Mouse (Mus musculus) thymus, adult 2 months (tissue): ENCODE results near the gene Cryba4.

Source experiments
- CTCF ChIP-seq: fragments of 200-500 bp; IDR thresholded peaks from 2 replicates; pipeline ENCODE4 v1.5.1; 2012; ENCODE audit warnings: mild to moderate bottlenecking, control low read depth, low read length, moderate library complexity, borderline replicate concordance; ENCODE audit not compliant: control insufficient read depth, poor library complexity, insufficient read depth; ENCODE audit errors: extremely low read depth
- POLR2A ChIP-seq: fragments of 200-500 bp; IDR thresholded peaks from 2 replicates; pipeline ENCODE4 v1.6.1; 2012; ENCODE audit warnings: mild to moderate bottlenecking, low read length, control low read depth, moderate library complexity; ENCODE audit not compliant: control insufficient read depth, poor library complexity, insufficient read depth; ENCODE audit errors: extremely low read depth

DNA sequence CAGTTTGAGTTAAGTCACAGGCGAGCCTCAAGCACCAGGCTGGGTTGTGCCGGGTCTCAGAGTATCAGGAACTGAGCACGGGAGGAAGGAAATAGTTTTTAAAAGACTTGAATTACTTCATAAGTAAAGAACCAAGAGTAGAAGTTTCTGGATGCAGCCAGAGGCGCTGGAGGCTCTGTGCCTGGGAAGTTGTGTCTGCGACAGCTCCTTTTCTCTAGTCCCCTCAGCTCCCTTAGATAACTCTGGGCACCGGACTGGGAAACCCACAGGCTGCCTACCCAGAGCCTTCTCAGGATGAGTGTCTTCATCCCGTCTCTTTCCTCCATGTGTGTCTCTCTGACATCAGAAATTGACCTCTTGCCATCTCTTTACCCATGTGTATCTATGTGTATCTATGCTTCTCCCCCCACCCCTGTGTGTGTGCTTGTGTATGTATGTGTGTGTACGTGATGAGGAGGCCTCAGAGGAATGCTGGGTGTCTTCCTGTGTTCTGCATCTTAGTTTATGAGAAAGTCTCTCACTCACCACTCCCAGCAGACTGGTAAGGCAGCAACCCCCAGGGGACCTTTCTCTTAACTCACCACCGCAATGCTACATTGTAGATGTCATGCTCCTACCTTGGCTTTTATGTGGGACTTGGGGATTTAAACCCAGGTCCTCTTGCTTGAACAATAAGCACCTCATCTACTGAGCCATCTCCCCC, 30.6 kb upstream of the Cryba4 start:
- TF ChIP-seq CTCF (no peak), POLR2A (no peak)
